Mouse (Mus musculus) fibroblast of lung, adult 2 months (primary cell): ENCODE results near the gene Ntng2.

ENCODE experiments used
- DNase-seq: peaks from one replicate; pipeline ENCODE4 v3.0.0-alpha.2; 2011; ENCODE audit warnings: low read depth

Gene Ntng2

GRCm38 (mm10) chr2:29191216-29192215, 61.3 kb downstream of the Ntng2 start:
- DNase-seq = no peak

GRCm38 (mm10) chr2:29190392-29190791, 62.4 kb downstream of the Ntng2 start:
- no peak for DNase-seq

GRCm38 (mm10) chr2:29186209-29186608, 66.6 kb downstream of the Ntng2 start:
- DNase-seq = no peak

GRCm38 (mm10) chr2:29183266-29183924, 69.4 kb downstream of the Ntng2 start:
- DNase-seq = no peak

- no peak for DNase-seq
These were observed 71.7 kb downstream of the Ntng2 start for GRCm38 (mm10) chr2:29181111-29181510.

- no peak for DNase-seq
These were observed 73.0 kb downstream of the Ntng2 start for GRCm38 (mm10) chr2:29179810-29180209.

GRCm38 (mm10) chr2:29174887-29175286, 77.9 kb downstream of the Ntng2 start:
- no peak for DNase-seq

GRCm38 (mm10) chr2:29168067-29168466, 84.7 kb downstream of the Ntng2 start:
- DNase-seq = no peak

- DNase-seq = no peak
These were observed 100.9 kb downstream of the Ntng2 start for GRCm38 (mm10) chr2:29151941-29152340.
